Mouse (Mus musculus) layer of hippocampus, adult 11-12 months (tissue): ENCODE data around the gene Hcrt.

Experiments used
- DNase-seq: peaks from one replicate; pipeline ENCODE4 v3.0.0; 2022; ENCODE audit warnings: low spot score

Hcrt gene

GRCm38 (mm10) chr11:100711783-100712615 lies 50.7 kb downstream of the Hcrt start, which contains the start of gene Kat2a:
Kat2a (minus strand) TSS chr11:100712465.
- peak; percentile 82 for DNase-seq
